Mouse (Mus musculus) ovary, postnatal 14 days (tissue): Measurements from ENCODE around the gene Vav1.
A peak's percentile ranks its signal among the peaks of the same experiment; 100 is the strongest.
"Not testable (repeated sequence)": the region's sequence is repeated elsewhere in the genome, so short reads cannot be mapped to it uniquely, and the experiment has no call there.

Experiments used
- DNase-seq: peaks from one replicate; pipeline ENCODE4 v3.0.0; 2022; ENCODE audit warnings: low spot score

Gene Vav1

DNA sequence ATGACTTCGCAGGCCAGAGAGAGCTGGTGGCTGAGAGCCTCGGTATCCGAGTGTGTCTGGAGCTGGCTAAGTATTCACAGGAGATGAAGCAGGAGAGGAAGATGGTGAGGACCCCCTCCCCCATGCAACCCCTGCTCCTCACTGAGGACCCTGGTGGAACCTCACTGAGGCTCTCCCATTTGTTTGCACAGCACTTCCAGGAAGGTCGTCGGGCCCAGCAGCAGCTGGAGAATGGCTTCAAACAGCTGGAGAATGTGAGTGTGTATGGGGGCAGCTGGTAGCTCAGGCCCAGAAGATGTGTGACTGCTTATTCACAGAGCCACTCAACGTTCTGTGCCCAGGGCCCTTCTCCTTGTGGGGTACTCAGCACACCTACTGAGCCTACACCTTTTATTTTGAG is 25.6 kb upstream of the Vav1 start:
- DNase-seq: no peak

DNA sequence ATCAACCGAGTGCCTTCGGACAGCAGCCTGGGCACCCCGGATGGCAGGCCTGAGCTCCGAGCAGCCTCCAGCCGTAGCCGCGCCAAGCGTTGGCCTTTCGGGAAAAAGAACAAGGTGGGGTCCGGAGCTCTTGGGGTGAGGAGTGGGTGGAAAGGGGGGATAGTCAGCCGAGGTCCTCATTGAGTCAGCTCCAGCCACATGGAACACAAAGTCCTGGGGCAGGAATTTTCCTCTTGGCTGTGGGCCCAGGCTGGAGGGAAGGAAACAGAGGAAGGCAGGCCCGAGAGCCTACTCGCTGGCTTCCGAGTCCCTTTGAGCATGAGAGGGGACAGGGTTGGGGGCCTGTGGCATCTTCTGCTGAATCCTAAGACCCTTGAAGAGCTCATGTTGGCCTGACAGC is 23.5 kb upstream of the Vav1 start:
- DNase-seq: no peak

DNA sequence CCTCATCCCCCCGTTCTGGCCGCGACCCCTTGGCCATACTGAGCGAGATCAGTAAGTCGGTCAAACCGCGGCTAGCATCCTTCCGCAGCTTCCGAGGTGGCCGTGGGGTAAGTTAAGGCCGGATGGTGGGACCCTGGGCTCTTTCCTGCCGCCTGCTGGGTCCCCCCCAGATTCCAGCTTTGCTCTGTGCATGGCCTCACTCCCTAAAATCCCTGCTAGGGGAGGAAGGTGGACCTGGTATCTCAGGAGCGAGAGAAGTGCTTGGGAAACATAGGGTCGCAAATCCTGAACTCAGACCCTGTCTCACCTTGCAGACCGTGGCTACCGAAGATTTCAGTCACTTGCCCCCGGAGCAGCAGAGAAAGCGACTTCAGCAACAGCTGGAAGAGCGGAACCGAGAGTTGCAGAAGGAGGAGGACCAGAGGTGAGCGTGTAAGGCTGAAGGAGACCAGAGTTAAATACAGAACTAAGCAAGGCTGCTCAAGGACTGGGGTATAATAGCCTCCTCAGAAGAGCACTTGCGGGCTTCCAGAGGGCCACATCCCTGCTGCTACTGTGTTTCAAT is 21.9 kb upstream of the Vav1 start:
- no peak for DNase-seq

DNA sequence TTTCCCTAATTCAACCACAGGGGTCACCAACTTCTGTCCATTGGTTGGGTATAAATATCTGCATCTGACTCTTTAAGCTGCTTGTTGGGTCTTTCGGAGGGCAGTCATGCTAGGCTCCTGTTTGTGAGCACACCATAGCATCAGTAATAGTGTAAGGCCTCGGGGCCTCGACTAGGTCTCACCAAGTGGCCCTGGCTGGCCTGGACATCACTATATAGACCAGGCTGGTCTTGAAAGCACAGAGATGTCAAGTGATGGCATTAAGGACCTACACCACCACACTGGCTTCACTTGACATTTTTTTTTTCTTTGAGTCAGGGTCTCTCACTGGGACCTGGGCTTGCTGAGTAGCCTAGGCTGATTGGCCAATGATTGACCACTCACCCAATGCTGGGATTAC is 20.7 kb upstream of the Vav1 start:
- DNase-seq: no peak

DNA sequence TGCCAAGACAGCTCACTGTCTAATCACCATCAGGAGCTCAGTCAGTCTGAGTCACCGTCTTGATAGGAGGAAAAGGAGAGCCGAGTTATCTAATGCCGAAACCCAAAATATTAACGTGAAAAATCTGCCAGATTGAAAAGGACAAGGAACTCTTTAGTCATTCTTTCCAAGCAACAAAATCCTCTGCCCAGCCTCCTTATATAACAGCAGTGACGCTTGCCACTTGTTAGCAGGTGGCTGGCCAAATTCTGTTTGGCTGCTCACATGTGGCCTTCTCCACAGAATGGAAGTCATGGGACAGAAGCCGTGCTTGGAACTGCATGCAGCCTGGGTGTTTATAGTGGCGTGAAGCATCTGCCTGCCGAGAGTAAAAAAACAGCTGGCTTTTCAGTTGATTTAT is 19.2 kb upstream of the Vav1 start:
- no peak for DNase-seq

DNA sequence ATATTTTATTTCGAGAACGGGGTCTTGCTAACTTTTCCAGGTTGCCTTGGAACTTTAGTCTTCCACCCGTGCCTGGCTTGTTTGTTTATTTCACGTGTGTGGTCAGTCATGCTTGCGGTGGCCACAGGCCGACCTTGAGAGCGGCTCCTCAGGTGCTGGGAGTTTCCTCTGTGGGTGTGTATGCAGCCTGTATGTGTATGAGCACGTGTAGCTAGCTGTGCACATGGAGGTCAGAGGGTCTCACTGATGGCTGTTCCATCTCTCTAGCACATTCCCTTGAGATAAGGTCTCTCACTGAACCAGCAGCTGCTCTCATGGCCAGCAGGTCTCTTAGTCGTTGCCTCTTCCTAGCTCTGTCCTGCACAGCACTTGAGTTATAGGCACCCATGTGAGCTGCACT is 18.5 kb upstream of the Vav1 start:
- no peak for DNase-seq

DNA sequence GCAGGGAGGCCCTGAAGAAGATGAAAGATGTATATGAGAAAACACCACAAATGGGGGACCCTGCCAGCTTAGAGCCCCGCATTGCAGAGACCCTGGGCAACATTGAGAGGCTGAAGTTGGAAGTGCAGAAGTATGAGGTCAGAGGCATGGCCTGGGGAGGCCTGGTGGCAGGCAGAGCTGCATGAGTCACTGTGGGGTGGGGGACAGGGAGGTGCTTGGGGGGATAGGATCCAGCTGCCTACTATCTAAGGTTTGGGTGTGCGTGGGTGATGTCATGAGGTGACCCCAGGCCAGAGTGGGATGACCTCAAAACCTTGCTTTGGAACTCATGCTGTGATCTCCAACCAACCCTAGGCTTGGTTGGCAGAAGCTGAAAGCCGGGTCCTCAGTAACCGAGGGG is 17.6 kb upstream of the Vav1 start:
- DNase-seq: no peak

DNA sequence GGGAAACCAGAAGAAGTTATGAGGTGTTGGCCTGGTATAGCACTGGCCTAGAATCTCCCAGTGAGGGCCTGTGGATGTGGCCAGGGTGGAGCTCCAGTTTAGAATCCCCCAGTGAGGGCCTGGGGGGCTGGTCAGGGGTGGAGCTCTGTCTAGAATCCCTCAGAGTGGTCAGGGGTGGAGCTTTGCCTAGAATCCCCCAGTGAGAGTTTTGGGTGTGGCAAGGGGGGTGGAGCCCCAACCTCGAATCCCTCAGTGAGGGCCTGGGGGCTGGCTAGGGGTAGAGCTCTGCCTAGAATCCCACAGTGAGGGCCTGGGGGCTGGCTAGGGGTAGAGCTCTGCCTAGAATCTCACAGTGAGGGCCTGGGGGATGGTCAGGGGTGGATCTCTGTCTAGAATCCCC is 17.1 kb upstream of the Vav1 start:
- no peak for DNase-seq

DNA sequence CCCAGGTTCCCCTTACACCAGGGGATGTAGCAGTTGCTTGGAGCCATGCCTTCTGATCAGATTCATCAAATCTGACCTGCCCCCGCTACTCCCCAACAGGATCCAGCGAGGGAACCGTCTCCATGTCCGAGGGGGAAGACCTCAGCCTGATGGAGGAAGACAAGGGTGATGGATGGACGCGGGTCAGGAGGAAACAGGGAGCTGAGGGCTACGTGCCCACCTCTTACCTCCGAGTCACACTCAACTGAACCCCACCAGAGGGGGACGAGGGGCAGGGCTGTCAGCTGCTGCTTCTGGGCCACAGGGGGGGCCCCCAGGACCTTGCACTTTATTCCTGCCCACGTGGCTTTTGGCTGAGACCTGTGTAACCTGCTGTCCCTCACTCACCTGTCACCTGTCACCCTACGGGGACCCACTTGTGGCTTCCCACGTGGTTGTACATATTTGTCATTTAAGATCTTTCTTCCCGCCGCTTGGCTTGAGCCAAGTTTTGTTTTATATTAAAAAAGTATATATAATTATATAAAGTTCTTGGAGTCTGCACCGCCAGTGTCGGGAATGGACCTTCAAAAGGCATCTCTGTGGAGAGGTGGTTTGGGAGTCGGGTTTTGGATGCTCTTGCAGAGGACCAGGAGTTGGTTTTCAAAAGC is 15.9 kb upstream of the Vav1 start:
- no peak for DNase-seq

DNA sequence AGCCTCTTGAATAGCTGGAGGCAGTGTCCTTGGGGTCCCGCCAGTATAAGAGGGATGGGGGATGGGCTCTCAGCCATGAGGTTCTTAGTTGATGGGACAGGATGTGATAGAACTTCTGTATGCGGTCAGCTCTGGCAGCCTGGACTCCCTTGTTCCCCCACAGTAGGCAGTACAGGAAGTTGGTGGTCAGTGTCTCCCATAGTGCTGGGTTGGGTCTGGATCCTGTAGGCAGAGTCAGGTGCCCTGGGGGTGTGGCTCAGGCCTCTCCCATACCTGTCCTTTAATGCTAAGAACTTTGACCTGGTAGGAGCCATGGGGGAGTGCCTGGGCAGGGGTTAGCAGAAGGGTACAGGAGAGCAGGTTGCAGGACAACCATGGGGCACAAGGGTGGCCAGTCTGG is 14.7 kb upstream of the Vav1 start:
- no peak for DNase-seq

DNA sequence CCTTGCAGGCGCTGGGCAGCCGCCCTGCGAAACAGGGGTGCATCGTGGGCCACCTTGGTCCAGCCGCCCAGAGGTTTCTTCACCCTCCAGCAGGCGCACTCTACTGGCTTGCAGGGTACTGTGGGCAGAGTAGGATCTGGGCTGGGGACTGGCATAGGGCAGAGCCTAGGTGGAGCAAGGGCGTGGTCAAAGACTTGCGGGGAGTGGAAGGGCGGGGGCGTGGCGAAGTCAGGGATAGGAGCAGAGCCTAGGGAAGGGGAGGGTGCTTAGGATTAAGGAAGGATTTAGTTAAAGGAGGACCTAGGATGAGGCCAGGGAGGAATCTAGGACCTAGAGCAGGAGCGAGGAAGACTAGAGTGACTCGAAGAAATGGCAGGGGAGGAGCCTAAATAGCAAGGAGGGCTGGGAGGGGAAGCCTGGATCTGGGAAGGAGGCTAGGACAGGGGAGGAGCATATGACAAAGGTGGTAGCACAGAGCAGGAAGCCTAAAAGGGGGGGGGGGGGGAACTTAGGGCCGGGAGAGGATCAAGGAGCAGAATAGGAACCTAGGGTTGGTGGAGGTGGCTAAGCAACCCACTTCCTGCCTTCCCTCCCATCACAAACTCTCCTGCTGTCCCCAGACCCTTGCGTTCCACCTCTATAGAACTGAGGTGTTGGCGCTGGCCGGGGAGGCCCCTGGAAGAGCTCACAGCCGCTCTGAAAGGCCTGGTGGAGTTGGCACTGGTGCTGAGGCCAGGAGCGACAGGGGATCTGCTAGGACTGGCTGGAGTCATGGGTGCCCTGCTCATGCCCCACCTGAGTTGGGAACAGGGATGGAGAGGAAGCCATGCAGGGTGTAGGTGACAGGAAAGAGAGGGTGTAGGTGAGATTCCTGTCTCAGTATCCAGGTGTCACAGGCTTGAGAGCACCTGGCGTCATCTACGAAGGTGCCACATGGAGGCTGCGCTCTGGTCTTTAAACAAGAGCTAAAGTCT is 13.6 kb upstream of the Vav1 start:
- DNase-seq: peak; percentile 70

DNA sequence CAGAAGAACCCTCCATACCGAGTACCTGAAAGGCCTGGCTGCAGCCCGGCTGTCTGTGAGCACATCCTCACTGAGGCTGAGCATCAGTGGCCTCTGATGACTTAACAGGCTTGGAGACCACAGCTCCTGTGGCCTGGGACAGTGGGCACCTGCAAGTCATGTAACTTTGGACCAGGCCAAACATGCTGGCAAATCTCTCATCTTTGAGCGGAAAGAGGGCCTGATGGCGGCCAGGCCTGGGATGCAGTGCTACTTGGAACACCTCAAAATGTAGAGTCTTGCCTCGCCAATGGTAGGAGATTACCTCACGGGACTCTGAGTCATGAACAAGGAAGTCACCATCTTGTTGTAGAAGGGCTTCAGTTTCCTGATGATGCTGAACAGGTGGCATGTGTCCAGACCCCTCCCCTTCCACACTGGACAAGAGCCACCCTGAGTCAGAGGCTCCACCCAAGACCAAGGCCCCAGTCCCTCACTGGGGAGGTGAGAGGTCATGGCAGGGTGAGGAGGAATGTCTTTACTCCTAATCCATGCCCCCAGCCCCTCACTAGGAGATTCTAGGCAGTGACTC is 11.3 kb upstream of the Vav1 start:
- DNase-seq: no peak

DNA sequence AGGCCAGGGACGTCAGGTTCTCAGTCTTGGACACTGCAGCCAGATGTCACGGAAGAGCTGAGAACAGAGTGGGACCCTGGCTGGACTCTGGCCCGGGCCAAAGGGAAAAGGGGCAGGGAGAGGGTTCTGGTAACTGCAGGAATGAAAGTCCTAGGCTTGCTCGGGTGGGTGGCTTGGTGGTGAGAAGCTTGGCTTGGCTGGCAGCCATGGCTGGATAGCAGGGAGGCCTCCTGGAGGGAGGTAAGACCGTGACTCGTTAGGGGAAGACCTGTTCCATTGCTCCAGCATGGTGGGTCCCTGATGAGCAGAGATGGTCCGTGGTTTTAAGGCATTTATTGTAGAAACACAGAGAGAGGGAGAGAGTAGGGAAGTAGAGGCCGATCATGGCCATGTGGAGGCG is 7.6 kb upstream of the Vav1 start:
- no peak for DNase-seq

DNA sequence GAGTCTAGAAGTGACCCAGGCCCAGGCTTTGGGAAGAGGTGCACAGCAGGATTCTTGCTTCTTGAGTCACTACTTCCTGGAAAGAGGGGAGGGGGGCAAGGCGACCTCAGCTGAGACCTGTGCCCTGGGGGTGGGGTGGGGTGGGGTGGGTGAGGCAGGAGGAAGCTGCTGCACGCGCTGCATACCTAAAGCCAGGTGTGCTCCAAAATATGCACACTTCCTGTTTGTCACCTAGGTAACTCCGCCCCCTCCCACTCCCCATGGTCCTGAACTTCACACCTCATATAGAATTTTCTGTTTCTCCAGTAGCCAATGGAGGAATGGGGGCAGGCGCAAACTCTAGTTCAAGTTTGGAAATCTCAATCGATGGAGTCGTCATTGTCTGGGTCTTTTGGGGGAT is 5.1 kb upstream of the Vav1 start:
- no peak for DNase-seq

DNA sequence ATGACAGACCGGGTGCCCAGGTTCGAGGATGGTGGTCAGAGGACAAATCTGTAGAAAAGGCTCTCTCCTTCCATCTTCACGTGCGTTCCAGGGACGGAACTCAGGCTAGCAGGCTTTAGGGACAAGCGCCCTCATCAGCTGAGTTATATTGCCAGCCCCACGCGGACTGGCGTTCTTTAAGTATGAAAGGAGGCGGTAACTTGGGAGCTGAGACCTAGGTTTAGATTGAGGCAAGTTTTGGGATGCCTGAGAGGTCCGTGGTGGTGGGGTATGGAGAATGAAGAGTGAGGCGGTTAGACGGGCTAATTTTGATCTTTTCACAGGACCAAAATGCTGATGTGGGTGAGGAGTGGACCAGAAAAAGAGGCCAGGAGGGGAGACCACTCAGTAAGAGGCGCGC is 4.2 kb upstream of the Vav1 start:
- no peak for DNase-seq

DNA sequence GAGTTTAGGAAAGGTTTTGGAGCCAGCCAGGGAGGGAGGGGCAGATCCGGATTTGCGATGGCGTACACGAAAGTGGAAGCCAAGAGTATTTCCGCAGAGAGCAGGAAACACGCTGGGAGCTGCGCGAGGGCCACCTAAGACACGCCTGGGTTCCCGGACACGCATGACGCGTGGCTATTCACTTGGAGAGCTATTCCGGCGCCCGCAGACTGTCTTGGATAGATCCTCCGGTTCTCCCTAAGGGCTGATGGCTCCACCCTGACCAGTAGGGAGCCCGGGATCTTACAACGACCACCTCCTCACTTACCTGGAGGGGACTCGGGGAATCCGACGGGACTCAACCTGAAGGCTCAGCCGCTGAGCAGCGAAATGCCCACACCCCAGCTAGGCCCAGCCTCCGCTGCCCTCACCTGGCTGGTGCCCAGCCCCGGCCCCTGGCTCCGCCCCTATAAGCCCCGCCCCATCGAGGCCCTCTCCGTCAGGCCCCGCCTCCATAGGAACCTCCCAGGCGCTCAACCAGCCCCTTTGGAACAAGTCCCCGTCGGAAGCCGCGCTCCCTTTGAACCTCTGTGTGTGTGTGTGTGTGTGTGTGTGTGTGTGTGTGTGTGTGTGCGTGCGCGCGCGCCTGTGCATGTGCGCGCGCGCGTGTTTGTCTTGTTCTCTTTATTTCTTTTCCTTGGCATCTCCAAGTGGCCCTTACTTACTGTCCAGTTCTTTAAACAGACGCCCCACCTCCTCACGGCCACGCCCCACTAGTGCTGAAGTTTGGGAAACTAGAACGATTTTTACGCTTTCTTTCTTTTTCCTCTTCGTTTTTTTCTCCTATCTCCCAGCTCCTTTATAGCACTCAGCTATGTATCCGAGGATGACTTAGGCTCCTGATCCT is 3.5 kb upstream of the Vav1 start:
- DNase-seq: peak; percentile 86

DNA sequence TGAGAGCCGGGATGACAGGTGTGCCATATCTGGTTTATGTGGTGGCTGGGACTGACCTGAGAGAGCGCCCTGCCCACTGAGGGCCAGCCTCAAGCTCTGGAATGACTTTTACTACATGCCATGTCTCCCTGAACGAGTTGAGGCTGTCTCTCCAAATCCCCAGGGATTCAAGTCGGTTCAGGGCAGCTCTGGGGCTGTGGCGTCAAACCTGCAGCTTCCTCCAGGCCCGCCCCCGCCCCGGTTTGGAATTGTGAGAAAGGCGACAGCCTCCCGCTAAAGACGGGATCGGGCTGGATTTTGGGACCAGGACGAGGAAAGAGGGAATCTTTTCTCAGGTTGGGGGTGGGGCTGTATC is 2.9 kb upstream of the Vav1 start:
- DNase-seq: no peak

DNA sequence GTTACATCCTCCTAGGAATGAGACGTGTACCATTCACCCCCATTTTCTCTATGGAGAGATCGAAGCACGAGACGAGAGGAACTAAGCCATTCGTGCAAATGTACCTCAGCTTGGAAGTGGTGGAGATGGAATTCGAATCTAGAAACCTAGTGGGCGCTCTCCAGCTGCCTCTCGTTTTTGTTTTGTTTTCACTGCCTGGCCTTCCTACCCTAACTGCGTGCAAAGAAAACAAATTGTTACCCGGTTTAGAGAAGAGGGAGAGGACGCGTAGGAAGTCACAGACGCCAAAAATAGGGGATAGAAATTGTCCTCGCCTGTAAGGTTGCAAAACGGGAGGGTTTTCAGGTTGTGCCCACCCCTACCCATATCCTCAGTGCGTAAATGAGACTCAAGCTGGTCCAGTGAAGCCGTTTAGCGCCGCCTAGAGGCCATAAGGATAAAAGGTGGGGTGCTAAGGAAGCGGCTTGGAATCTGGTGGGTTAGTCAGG is 2.2 kb upstream of the Vav1 start:
- DNase-seq: peak; percentile 58

DNA sequence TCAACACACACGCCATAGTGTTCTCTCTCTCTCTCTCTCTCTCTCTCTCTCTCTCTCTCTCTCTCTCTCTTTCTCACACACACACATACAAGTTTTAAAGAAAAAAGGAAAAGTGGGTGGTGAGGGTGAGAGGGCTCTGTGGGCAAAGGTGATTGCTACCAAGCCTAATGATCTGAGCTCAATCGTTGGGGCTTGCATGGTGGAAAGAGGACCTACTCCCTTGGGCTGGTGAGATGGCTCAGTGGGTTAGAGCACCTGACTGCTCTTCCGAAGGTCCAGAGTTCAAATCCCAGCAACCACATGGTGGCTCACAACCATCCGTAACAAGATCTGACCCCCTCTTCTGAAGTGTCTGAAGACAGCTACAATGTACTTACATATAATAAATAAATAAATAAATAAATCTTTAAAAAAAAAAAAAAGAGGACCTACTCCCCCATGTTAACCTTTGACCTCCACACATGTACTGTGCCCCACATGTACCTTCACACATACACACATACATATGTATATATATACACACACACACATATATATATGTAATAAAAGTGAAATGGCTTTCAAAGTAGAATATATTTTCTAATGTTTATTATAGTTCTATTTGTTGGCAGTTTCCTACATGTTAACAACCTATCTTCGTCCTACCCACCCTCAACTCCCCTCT is 1.2 kb upstream of the Vav1 start:
- not testable (repeated sequence) for DNase-seq

DNA sequence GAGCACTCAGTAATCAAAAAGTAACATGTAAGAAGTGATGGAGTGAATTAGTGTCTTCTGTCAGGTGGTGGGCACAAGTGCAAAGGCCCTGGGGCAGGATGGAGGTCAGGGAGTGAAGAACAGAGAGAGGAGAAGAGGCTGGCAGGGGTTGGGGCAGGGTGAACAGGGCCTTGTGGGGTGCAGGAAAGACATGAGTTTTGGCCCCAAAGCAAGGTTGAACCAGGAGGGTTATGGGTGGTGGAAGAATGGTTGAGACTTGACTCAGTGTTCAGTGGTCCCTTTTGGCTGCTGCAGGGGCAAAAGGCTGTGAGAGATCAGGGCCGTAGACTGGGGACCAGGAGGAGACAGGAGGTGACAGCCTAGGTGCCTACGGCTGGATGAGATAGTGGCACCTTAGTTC is 363 bp upstream of the Vav1 start:
- no peak for DNase-seq

DNA sequence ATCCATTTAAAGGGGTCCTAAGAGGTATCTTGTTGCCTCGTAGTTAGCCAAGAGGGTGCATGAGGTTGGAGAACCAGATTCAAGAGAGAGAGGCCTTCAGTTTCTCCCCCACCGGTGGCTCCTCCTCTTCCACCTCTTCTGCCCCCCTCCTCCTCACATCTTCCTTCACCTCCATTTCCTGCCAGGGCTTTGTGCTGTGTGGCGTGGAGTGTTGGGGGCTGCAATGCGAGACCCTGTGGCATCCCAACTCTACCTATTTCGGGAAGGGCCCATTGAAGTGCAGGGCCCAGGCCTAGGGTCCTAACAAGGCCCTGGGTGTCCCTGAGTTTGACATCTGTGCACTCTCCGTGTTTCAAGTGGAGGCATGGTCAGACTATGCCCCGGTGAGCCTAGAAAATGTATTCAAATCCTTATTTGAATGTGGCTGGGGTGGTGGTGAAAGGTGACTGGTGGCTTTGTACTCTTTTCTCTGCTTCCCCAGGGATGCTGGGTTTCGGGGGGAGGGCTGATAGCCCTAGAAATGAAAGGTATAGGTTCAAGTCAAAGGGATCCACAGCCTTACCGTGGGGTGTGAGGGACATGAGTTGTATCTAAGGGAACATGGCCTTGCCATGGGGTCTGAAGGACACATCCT is 808 bp downstream of the Vav1 start:
- no peak for DNase-seq
